7 mouse cellular contexts compared by ENCODE assay signal in genomic region chr19:7422656-7423027, GRCm38 (mm10). TPM values are rescaled to one million over a fixed set of nuclear protein-coding genes. Genes with fewer than 3 reads are reported as not detected.
A peak's percentile ranks its signal among the peaks of the same experiment; 100 is the strongest.
DNase-seq lines count a peak whose midpoint lies in the region; ATAC-seq and TF ChIP-seq lines count a peak whose summit lies in the region.

No protein-coding gene starts in this region.

- peaks cover 50% of the 10 kb centered on the region for H3K4me1 ChIP-seq in neural tube, embryonic 11.5 days (ENCODE audit: control insufficient read depth, insufficient read depth, low read length)
- H3K4me1 ChIP-seq in forebrain, postnatal 0 days (ENCODE audit: insufficient read depth) = peaks cover 32% of the 10 kb centered on the region
- peaks cover 17% of the 10 kb centered on the region for H3K4me1 ChIP-seq in stomach, postnatal 0 days (replicated peaks; ENCODE audit: control insufficient read depth, insufficient read depth)

- no peak for DNase-seq in neural tube, embryonic 11.5 days (ENCODE audit: low spot score)
- DNase-seq in neural tube, embryonic 10.5 days (ENCODE audit: extremely low spot score, low spot score) = no peak
- DNase-seq in forebrain, postnatal 0 days = no peak
- peak; percentile 5 for DNase-seq in liver
- DNase-seq in stomach, postnatal 0 days (ENCODE audit: low spot score) = no peak
- no peak for DNase-seq in adrenal gland, postnatal 14 days
- DNase-seq in adrenal gland, adult 8-10 months = no peak

- H3K9me3 ChIP-seq in neural tube, embryonic 11.5 days (ENCODE audit: control insufficient read depth, low read length) = no peaks in the 10 kb centered on the region
- H3K9me3 ChIP-seq in forebrain, postnatal 0 days (ENCODE audit: low read length) = no peaks in the 10 kb centered on the region
- no peaks in the 10 kb centered on the region for H3K9me3 ChIP-seq in stomach, postnatal 0 days (ENCODE audit: control insufficient read depth, low read length)

- H3K27me3 ChIP-seq in neural tube, embryonic 11.5 days (ENCODE audit: control insufficient read depth, insufficient read depth, low read length) = no peaks in the 10 kb centered on the region
- H3K27me3 ChIP-seq in forebrain, postnatal 0 days (ENCODE audit: insufficient read depth, low read length) = no peaks in the 10 kb centered on the region
- H3K27me3 ChIP-seq in stomach, postnatal 0 days (ENCODE audit: control insufficient read depth, insufficient read depth, low read length) = no peaks in the 10 kb centered on the region

- no peak for TF ChIP-seq CTCF in forebrain, postnatal 0 days (IDR thresholded peaks at IDR 0.05; ENCODE audit: low read depth)
- no peak for TF ChIP-seq CTCF in stomach, postnatal 0 days (IDR thresholded peaks at IDR 0.05; ENCODE audit: low read depth)

- H3K4me2 ChIP-seq in neural tube, embryonic 11.5 days (ENCODE audit: low read depth) = peak overlapping the region; percentile 45
- H3K4me2 ChIP-seq in forebrain, postnatal 0 days (ENCODE audit: low read depth) = peak overlapping the region; percentile 73
- H3K4me2 ChIP-seq in stomach, postnatal 0 days (replicated peaks; ENCODE audit: low read depth) = peak overlapping the region; percentile 47

- peak overlapping the region; percentile 69 for H3K27ac ChIP-seq in neural tube, embryonic 11.5 days (ENCODE audit: low read depth, low read length)
- H3K27ac ChIP-seq in forebrain, postnatal 0 days (ENCODE audit: low read depth, low read length) = peak overlapping the region; percentile 92
- peak overlapping the region; percentile 65; the same call in 1 of the 2 replicates for H3K27ac ChIP-seq in stomach, postnatal 0 days (replicated peaks)

- peak overlapping the region; percentile 51 for H3K9ac ChIP-seq in neural tube, embryonic 11.5 days (ENCODE audit: low read length)
- H3K9ac ChIP-seq in forebrain, postnatal 0 days = peak overlapping the region; percentile 78
- peak overlapping the region; percentile 48; the same call in 1 of the 2 replicates for H3K9ac ChIP-seq in stomach, postnatal 0 days (ENCODE audit: low read length)

- 0 out of 2 replicates have a peak, but pooled peaks have one; percentile 3 for ATAC-seq in neural tube, embryonic 11.5 days (ENCODE audit: insufficient read depth, low FRiP score, low TSS enrichment)
- ATAC-seq in forebrain, postnatal 0 days = peak; percentile 0; the same call in 1 of the 2 replicates
- no peak for ATAC-seq in stomach, postnatal 0 days (ENCODE audit: low FRiP score, low TSS enrichment)

- WGBS in neural tube, embryonic 11.5 days = 9% methylated on average over 34 of the region's 35 CpGs
- WGBS in forebrain, postnatal 0 days = 14% methylated on average over 29 of the region's 35 CpGs
- 32% methylated on average over 29 of the region's 35 CpGs for WGBS in stomach, postnatal 0 days

- no peak for TF ChIP-seq EP300 in stomach, postnatal 0 days (optimal IDR thresholded peaks at IDR 0.05)

- peak overlapping the region; percentile 26 for H3K4me3 ChIP-seq in neural tube, embryonic 11.5 days (ENCODE audit: low read depth, low read length)
- H3K4me3 ChIP-seq in forebrain, postnatal 0 days (ENCODE audit: low read depth, low read length) = peak overlapping the region; percentile 47
- H3K4me3 ChIP-seq in stomach, postnatal 0 days (ENCODE audit: low read depth, low read length) = peak overlapping the region; percentile 26

- peaks cover 14% of the 10 kb centered on the region for H3K36me3 ChIP-seq in neural tube, embryonic 11.5 days (ENCODE audit: control insufficient read depth, insufficient read depth, low read length)
- H3K36me3 ChIP-seq in forebrain, postnatal 0 days (ENCODE audit: insufficient read depth) = peaks cover 24% of the 10 kb centered on the region
- peaks cover 10% of the 10 kb centered on the region for H3K36me3 ChIP-seq in stomach, postnatal 0 days (ENCODE audit: control insufficient read depth, insufficient read depth, low read length)

RNA-seq across cellular contexts. Expression of gene 2700081O15Rik, which starts 5.2 kb away (rescaled TPM):
- polyA plus RNA-seq in neural tube, embryonic 11.5 days (2014; fragmentation: Nextera tagmentation; extraction: Ambion mirVana) = 15.1 and 16.3 TPM in 2 replicates
- total RNA-seq in forebrain, postnatal 0 days (2014; rRNA removed) = 185 and 206 TPM in 2 replicates
- 24.3 and 29.9 TPM in 2 replicates for polyA plus RNA-seq in forebrain, postnatal 0 days (2015; fragmentation: Nextera tagmentation; extraction: Ambion mirVana)
- 2.6 and 3.3 TPM in 2 replicates for polyA plus RNA-seq in stomach, postnatal 0 days (2015; fragmentation: Nextera tagmentation; extraction: Ambion mirVana)
- 29.0 and 32.4 TPM in 2 replicates for total RNA-seq in adrenal gland, postnatal 14 days (2021)
- 10 to 100 TPM; 20.2 to 29.5 (median 27.3) TPM for total RNA-seq in adrenal gland, adult 8-10 months (2022)

RNA-seq across cellular contexts. Expression of gene Spindoc, which starts 39.8 kb away (rescaled TPM):
- polyA plus RNA-seq in neural tube, embryonic 11.5 days (2014; fragmentation: Nextera tagmentation; extraction: Ambion mirVana) = 25.6 and 35.1 TPM in 2 replicates
- total RNA-seq in forebrain, postnatal 0 days (2014; rRNA removed) = 43.2 and 48.9 TPM in 2 replicates
- 16.4 and 20.8 TPM in 2 replicates for polyA plus RNA-seq in forebrain, postnatal 0 days (2015; fragmentation: Nextera tagmentation; extraction: Ambion mirVana)
- polyA plus RNA-seq in stomach, postnatal 0 days (2015; fragmentation: Nextera tagmentation; extraction: Ambion mirVana) = 13.5 and 14.2 TPM in 2 replicates
- total RNA-seq in adrenal gland, postnatal 14 days (2021) = 23.8 and 30.4 TPM in 2 replicates
- total RNA-seq in adrenal gland, adult 8-10 months (2022) = 10 to 100 TPM; 20.3 to 27.0 (median 25.5) TPM
